Mouse (Mus musculus): ENCODE data around the gene Rnpep.

Gene Rnpep

GRCm38 (mm10) chr1:135283826-135284291 is at the start of gene Rnpep:
Rnpep (minus strand) TSS chr1:135284084.
- no peak for TF ChIP-seq GATA4 (IDR thresholded peaks at IDR 0.05; ENCODE audit: insufficient replicate concordance, low read length)

GRCm38 (mm10) chr1:135330578-135330977 is 46.7 kb upstream of the Rnpep start:
- no peak for TF ChIP-seq GATA4 (IDR thresholded peaks at IDR 0.05; ENCODE audit: insufficient replicate concordance, low read length)

- TF ChIP-seq GATA4 (IDR thresholded peaks at IDR 0.05; ENCODE audit: insufficient replicate concordance, low read length): no peak
Observed at GRCm38 (mm10) chr1:135328368-135328767, 44.5 kb upstream of the Rnpep start.

- no peak for TF ChIP-seq GATA4 (IDR thresholded peaks at IDR 0.05; ENCODE audit: insufficient replicate concordance, low read length)
Observed at GRCm38 (mm10) chr1:135325934-135326333, 42.0 kb upstream of the Rnpep start.

GRCm38 (mm10) chr1:135324571-135324970 is 40.7 kb upstream of the Rnpep start, which contains the start of gene Lmod1:
Lmod1 (plus strand) TSS chr1:135324807.
- TF ChIP-seq GATA4 (IDR thresholded peaks at IDR 0.05; ENCODE audit: insufficient replicate concordance, low read length): no peak

GRCm38 (mm10) chr1:135323367-135323901 is 39.5 kb upstream of the Rnpep start:
- TF ChIP-seq GATA4 (IDR thresholded peaks at IDR 0.05; ENCODE audit: insufficient replicate concordance, low read length): no peak

- no peak for TF ChIP-seq GATA4 (IDR thresholded peaks at IDR 0.05; ENCODE audit: insufficient replicate concordance, low read length)
Observed at GRCm38 (mm10) chr1:135313284-135314031, 29.6 kb upstream of the Rnpep start, which contains the start of gene Timm17a. Timm17a (minus strand) TSS chr1:135313778.

- TF ChIP-seq GATA4 (IDR thresholded peaks at IDR 0.05; ENCODE audit: insufficient replicate concordance, low read length): no peak
Observed at GRCm38 (mm10) chr1:135312201-135312600, 28.3 kb upstream of the Rnpep start.

GRCm38 (mm10) chr1:135311356-135311755 is 27.5 kb upstream of the Rnpep start:
- no peak for TF ChIP-seq GATA4 (IDR thresholded peaks at IDR 0.05; ENCODE audit: insufficient replicate concordance, low read length)

- no peak for TF ChIP-seq GATA4 (IDR thresholded peaks at IDR 0.05; ENCODE audit: insufficient replicate concordance, low read length)
Observed at GRCm38 (mm10) chr1:135290908-135291307, 7.0 kb upstream of the Rnpep start.

GRCm38 (mm10) chr1:135286311-135286710 is 2.4 kb upstream of the Rnpep start:
- TF ChIP-seq GATA4 (IDR thresholded peaks at IDR 0.05; ENCODE audit: insufficient replicate concordance, low read length): no peak

- no peak for TF ChIP-seq GATA4 (IDR thresholded peaks at IDR 0.05; ENCODE audit: insufficient replicate concordance, low read length)
Observed at GRCm38 (mm10) chr1:135283287-135283825, 528 bp downstream of the Rnpep start.

- peak; percentile 74; the same call in 1 of the 2 replicates for TF ChIP-seq GATA4 (IDR thresholded peaks at IDR 0.05; ENCODE audit: insufficient replicate concordance, low read length)
Observed at GRCm38 (mm10) chr1:135282536-135283286, 1.2 kb downstream of the Rnpep start.

- no peak for TF ChIP-seq GATA4 (IDR thresholded peaks at IDR 0.05; ENCODE audit: insufficient replicate concordance, low read length)
Observed at GRCm38 (mm10) chr1:135281841-135282240, 2.0 kb downstream of the Rnpep start.

GRCm38 (mm10) chr1:135280646-135281045 is 3.2 kb downstream of the Rnpep start:
- TF ChIP-seq GATA4 (IDR thresholded peaks at IDR 0.05; ENCODE audit: insufficient replicate concordance, low read length): no peak

All from liver, adult (tissue).